Mouse (Mus musculus) skeletal muscle tissue, adult 2 months (tissue): ENCODE measurements around the gene Srgap3.
A peak's percentile ranks its signal among the peaks of the same experiment; 100 is the strongest.
"Not testable (repeated sequence)": the region's sequence is repeated elsewhere in the genome, so short reads cannot be mapped to it uniquely, and the experiment has no call there.

Source experiments
- DNase-seq: peaks from one replicate; pipeline ENCODE4 v3.0.0-alpha.2; 2012; ENCODE audit warnings: low read depth, low spot score

The Srgap3 gene

GRCm38 (mm10) chr6:112752517-112752916, 194.5 kb downstream of the Srgap3 start:
- DNase-seq = no peak

- DNase-seq = no peak
Measured at GRCm38 (mm10) chr6:112752007-112752406, 195.1 kb downstream of the Srgap3 start.

GRCm38 (mm10) chr6:112742297-112742696, 204.8 kb downstream of the Srgap3 start:
- no peak for DNase-seq

- no peak for DNase-seq
Measured at GRCm38 (mm10) chr6:112741766-112742165, 205.3 kb downstream of the Srgap3 start.

GRCm38 (mm10) chr6:112739635-112740034, 207.4 kb downstream of the Srgap3 start:
- no peak for DNase-seq

- peak; percentile 11 for DNase-seq
Measured at GRCm38 (mm10) chr6:112738924-112739323, 208.1 kb downstream of the Srgap3 start.

- no peak for DNase-seq
Measured at GRCm38 (mm10) chr6:112736471-112736870, 210.6 kb downstream of the Srgap3 start.

GRCm38 (mm10) chr6:112735054-112735453, 212.0 kb downstream of the Srgap3 start:
- no peak for DNase-seq

- DNase-seq = no peak
Measured at GRCm38 (mm10) chr6:112733942-112734341, 213.1 kb downstream of the Srgap3 start.

GRCm38 (mm10) chr6:112732434-112732833, 214.6 kb downstream of the Srgap3 start:
- DNase-seq = no peak

- DNase-seq = no peak
Measured at GRCm38 (mm10) chr6:112731386-112731785, 215.7 kb downstream of the Srgap3 start.

- DNase-seq = peak; percentile 30
Measured at GRCm38 (mm10) chr6:112728760-112729422, 218.2 kb downstream of the Srgap3 start.

GRCm38 (mm10) chr6:112725468-112725867, 221.6 kb downstream of the Srgap3 start:
- no peak for DNase-seq

- no peak for DNase-seq
Measured at GRCm38 (mm10) chr6:112720409-112721080, 226.5 kb downstream of the Srgap3 start.

GRCm38 (mm10) chr6:112719983-112720382, 227.1 kb downstream of the Srgap3 start:
- DNase-seq = no peak

GRCm38 (mm10) chr6:112717168-112717567, 229.9 kb downstream of the Srgap3 start:
- no peak for DNase-seq

- DNase-seq = no peak
Measured at GRCm38 (mm10) chr6:112713951-112714350, 233.1 kb downstream of the Srgap3 start.

- not testable (repeated sequence) for DNase-seq
Measured at GRCm38 (mm10) chr6:112702296-112702695, 244.8 kb downstream of the Srgap3 start.

- DNase-seq = no peak
Measured at GRCm38 (mm10) chr6:112700392-112700791, 246.7 kb downstream of the Srgap3 start.

GRCm38 (mm10) chr6:112699115-112699514, 248.0 kb downstream of the Srgap3 start:
- no peak for DNase-seq

- peak; percentile 77 for DNase-seq
Measured at GRCm38 (mm10) chr6:112696056-112696950, 250.8 kb downstream of the Srgap3 start, which contains the start of gene Rad18. Gene Rad18 (minus strand): TSS chr6:112696686.

GRCm38 (mm10) chr6:112694492-112694891, 252.6 kb downstream of the Srgap3 start:
- no peak for DNase-seq
